In the genomic region with DNA sequence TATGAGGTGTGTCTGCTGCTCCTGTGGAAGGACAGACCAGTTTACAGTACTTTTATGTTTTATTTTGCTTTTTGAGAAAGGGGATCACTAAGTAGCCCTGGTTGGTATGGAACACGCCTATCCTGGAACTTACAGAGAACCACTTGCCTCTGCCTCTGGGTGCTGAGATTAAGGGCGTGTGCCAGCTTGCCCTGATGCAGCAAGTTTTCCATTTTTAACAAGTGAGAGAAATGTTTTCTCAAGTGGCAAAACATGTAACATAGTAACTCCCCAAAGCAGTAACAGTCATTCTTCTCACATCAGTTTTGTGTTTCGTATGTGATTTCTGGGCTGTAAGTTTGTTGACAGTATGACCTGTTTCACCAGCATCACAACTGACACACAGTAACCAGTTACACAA, we compare ENCODE assay signal across 17 mouse cellular contexts. TPM values are rescaled to one million over a fixed set of nuclear protein-coding genes. Genes with fewer than 3 reads are reported as not detected.
"Had no signal": no experiment of that assay in that cellular context is flagged by ENCODE, and none has a peak within 500 bp of the region (broad histone marks: within the 10 kb centered on the region; RNA-seq: fewer than 3 reads in every experiment).

No protein-coding gene starts in this region.

- H3K4me3 ChIP-seq: neural tube, embryonic 12.5 days; neural tube, embryonic 13.5 days; neural tube, embryonic 15.5 days; stomach, embryonic 15.5 days had no signal

- H3K27ac ChIP-seq: neural tube, embryonic 12.5 days; neural tube, embryonic 13.5 days; neural tube, embryonic 15.5 days; stomach, embryonic 15.5 days; stomach, postnatal 0 days had no signal

- H3K4me1 ChIP-seq: neural tube, embryonic 12.5 days; neural tube, embryonic 13.5 days; neural tube, embryonic 15.5 days; stomach, embryonic 15.5 days had no signal

- H3K27me3 ChIP-seq: neural tube, embryonic 12.5 days; neural tube, embryonic 13.5 days; neural tube, embryonic 15.5 days; stomach, embryonic 15.5 days had no signal

- H3K9ac ChIP-seq: neural tube, embryonic 12.5 days; neural tube, embryonic 13.5 days; neural tube, embryonic 15.5 days; stomach, embryonic 15.5 days had no signal

- H3K9me3 ChIP-seq: neural tube, embryonic 12.5 days; neural tube, embryonic 13.5 days; neural tube, embryonic 15.5 days; stomach, embryonic 15.5 days had no signal

- H3K4me2 ChIP-seq: neural tube, embryonic 12.5 days; neural tube, embryonic 13.5 days; neural tube, embryonic 15.5 days; stomach, embryonic 15.5 days had no signal

- H3K36me3 ChIP-seq: neural tube, embryonic 12.5 days; neural tube, embryonic 13.5 days; neural tube, embryonic 15.5 days; stomach, embryonic 15.5 days had no signal

- DNase-seq: retina, postnatal 1 day; right cerebral cortex, adult 18-20 months; right cerebral cortex, postnatal 14 days; right cerebral cortex, postnatal 25 days; right cerebral cortex, postnatal 4 days; spleen, adult 18-20 months; thymus, adult 18-20 months; thymus, adult 2 months; thymus, postnatal 14 days; thymus, postnatal 36 days; thymus, postnatal 4 days had no signal

RNA-seq across cellular contexts. Expression of a gene that starts 46.8 kb away (rescaled TPM):
- polyA plus RNA-seq: thymus, postnatal 0 days had no signal
